Mouse (Mus musculus): ENCODE results near the gene Incenp.
"Not testable (repeated sequence)": the region's sequence is repeated elsewhere in the genome, so short reads cannot be mapped to it uniquely, and the experiment has no call there.

Gene Incenp

GRCm38 (mm10) chr19:9899072-9899779 is at the start of gene Incenp:
Gene Incenp, minus strand, starts transcription at chr19:9899551.
- H3K27me3 ChIP-seq (ENCODE audit: control insufficient read depth, insufficient read depth, low read length, poor library complexity, severe bottlenecking): no peaks in the 10 kb centered on the region
- peak; percentile 98 for DNase-seq (ENCODE audit: low read depth, low spot score)
- H3K36me3 ChIP-seq (ENCODE audit: control insufficient read depth, insufficient read depth, low read length, poor library complexity, severe bottlenecking): peaks cover under 1% of the 10 kb centered on the region; the same call in 1 of the 2 replicates

GRCm38 (mm10) chr19:9946986-9947385 is 47.6 kb upstream of the Incenp start:
- Histone ChIP-seq H3K36me3 (ENCODE audit: control insufficient read depth, insufficient read depth, low read length, poor library complexity, severe bottlenecking) (no peaks in the 10 kb centered on the region), H3K27me3 (ENCODE audit: control insufficient read depth, insufficient read depth, low read length, poor library complexity, severe bottlenecking) (no peaks in the 10 kb centered on the region)
- no peak for DNase-seq (ENCODE audit: low read depth, low spot score)

- peak; percentile 59 for DNase-seq (ENCODE audit: low read depth, low spot score)
- Histone ChIP-seq H3K36me3 (ENCODE audit: control insufficient read depth, insufficient read depth, low read length, poor library complexity, severe bottlenecking) (no peaks in the 10 kb centered on the region), H3K27me3 (ENCODE audit: control insufficient read depth, insufficient read depth, low read length, poor library complexity, severe bottlenecking) (no peaks in the 10 kb centered on the region)
Measured at GRCm38 (mm10) chr19:9945800-9946564, 46.6 kb upstream of the Incenp start.

DNA sequence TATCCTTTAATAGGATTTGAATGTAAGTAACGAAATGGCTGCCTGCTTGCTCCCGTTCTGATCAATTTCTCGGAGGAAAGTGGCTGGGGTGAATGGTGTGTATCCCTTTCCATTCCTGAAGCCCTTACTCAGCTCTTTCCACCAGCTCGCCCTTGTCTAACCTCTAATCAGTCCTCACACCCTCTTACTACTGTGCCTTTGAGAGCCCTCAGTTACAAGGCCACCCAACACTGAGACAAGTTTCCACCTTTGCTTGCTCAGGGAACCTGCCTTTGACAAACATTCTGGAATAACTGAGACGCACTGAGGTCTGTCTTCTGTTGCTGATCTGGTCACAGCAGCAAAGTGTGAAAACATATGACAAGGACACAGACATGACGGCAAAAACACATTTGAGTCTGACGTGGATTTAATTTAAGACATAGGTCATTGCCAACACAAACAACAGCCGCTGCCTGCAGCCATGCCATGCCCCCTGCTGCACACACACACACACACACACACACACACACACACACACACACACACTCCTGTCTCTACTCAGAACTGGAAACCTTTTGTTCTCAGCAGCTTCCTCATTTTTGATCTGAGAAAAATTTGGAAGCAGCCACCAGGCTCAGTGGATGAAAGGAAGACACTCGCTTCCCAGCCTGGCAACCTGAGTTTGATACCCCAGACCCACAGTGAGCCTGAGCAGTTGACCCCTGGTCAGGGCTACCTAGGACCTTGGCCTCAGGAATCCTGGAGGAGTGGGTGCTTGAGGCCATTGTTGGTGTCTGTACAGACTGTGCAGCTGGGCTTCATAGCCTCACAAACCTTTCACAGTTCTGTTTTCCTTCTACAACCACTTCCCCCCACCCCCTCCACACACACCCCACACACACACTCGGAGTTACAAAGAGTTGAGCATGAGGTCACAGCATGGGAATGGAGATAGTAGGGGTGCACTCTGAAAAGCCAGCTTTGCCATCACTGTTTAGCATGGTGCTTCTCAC is 43.5 kb upstream of the Incenp start:
- DNase-seq (ENCODE audit: low read depth, low spot score): peak; percentile 57
- Histone ChIP-seq H3K36me3 (ENCODE audit: control insufficient read depth, insufficient read depth, low read length, poor library complexity, severe bottlenecking) (no peaks in the 10 kb centered on the region), H3K27me3 (ENCODE audit: control insufficient read depth, insufficient read depth, low read length, poor library complexity, severe bottlenecking) (no peaks in the 10 kb centered on the region)

GRCm38 (mm10) chr19:9941809-9942208 is 42.5 kb upstream of the Incenp start:
- Histone ChIP-seq H3K27me3 (ENCODE audit: control insufficient read depth, insufficient read depth, low read length, poor library complexity, severe bottlenecking) (no peaks in the 10 kb centered on the region), H3K36me3 (ENCODE audit: control insufficient read depth, insufficient read depth, low read length, poor library complexity, severe bottlenecking) (no peaks in the 10 kb centered on the region)
- DNase-seq (ENCODE audit: low read depth, low spot score): no peak

DNA sequence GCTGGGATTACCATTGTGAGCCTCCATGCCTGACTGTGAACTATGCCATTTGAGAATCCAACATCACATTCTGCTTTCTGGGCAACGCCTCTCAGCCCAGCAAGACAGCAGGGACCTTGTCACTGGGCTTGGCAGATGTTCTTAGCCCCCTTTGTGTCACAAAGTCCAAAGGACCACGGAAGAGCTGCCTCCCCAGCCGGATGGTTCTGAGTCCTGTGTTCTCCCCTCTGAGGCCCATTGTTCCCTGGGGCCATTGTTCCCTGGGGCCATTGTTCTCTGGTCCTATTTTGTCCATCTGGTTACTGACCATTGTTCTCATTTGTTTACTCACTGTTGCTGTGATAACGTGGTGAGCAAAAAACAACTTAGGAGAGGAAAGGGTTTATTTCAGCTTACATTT is 41.6 kb upstream of the Incenp start:
- H3K36me3 ChIP-seq (ENCODE audit: control insufficient read depth, insufficient read depth, low read length, poor library complexity, severe bottlenecking): no peaks in the 10 kb centered on the region
- DNase-seq (ENCODE audit: low read depth, low spot score): no peak
- no peaks in the 10 kb centered on the region for H3K27me3 ChIP-seq (ENCODE audit: control insufficient read depth, insufficient read depth, low read length, poor library complexity, severe bottlenecking)

GRCm38 (mm10) chr19:9939841-9940240 is 40.5 kb upstream of the Incenp start:
- H3K36me3 ChIP-seq (ENCODE audit: control insufficient read depth, insufficient read depth, low read length, poor library complexity, severe bottlenecking): no peaks in the 10 kb centered on the region
- no peak for DNase-seq (ENCODE audit: low read depth, low spot score)
- H3K27me3 ChIP-seq (ENCODE audit: control insufficient read depth, insufficient read depth, low read length, poor library complexity, severe bottlenecking): no peaks in the 10 kb centered on the region

- Histone ChIP-seq H3K27me3 (ENCODE audit: control insufficient read depth, insufficient read depth, low read length, poor library complexity, severe bottlenecking) (no peaks in the 10 kb centered on the region), H3K36me3 (ENCODE audit: control insufficient read depth, insufficient read depth, low read length, poor library complexity, severe bottlenecking) (no peaks in the 10 kb centered on the region)
- peak; percentile 90 for DNase-seq (ENCODE audit: low read depth, low spot score)
Measured at GRCm38 (mm10) chr19:9938824-9939303, 39.5 kb upstream of the Incenp start.

- no peaks in the 10 kb centered on the region for H3K36me3 ChIP-seq (ENCODE audit: control insufficient read depth, insufficient read depth, low read length, poor library complexity, severe bottlenecking)
- no peaks in the 10 kb centered on the region for H3K27me3 ChIP-seq (ENCODE audit: control insufficient read depth, insufficient read depth, low read length, poor library complexity, severe bottlenecking)
- DNase-seq (ENCODE audit: low read depth, low spot score): peak; percentile 64
Measured at GRCm38 (mm10) chr19:9938156-9938823, 38.9 kb upstream of the Incenp start.

DNA sequence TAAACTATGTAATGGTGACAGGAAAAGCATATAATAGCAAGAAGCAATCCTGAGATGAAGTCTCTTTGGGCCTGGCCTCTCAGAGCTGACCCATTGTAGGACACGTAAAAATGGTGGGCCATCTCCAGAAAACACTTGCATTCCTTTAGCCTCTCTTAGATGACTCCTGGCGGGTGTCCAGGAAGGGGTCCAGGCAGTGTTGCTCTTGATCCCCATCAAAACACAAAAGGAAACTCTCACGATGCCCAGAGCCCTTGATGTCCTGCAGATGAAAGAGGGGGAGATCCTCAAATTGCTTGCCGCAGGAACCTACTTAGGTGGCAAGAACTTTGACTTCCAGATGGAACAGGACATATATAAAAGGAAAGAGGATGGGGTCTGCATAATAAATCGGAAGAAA is 38.1 kb upstream of the Incenp start:
- H3K36me3 ChIP-seq (ENCODE audit: control insufficient read depth, insufficient read depth, low read length, poor library complexity, severe bottlenecking): no peaks in the 10 kb centered on the region
- H3K27me3 ChIP-seq (ENCODE audit: control insufficient read depth, insufficient read depth, low read length, poor library complexity, severe bottlenecking): no peaks in the 10 kb centered on the region
- DNase-seq (ENCODE audit: low read depth, low spot score): no peak

- peak; percentile 95 for DNase-seq (ENCODE audit: low read depth, low spot score)
- H3K36me3 ChIP-seq (ENCODE audit: control insufficient read depth, insufficient read depth, low read length, poor library complexity, severe bottlenecking): no peaks in the 10 kb centered on the region
- H3K27me3 ChIP-seq (ENCODE audit: control insufficient read depth, insufficient read depth, low read length, poor library complexity, severe bottlenecking): no peaks in the 10 kb centered on the region
Measured at GRCm38 (mm10) chr19:9936579-9936978, 37.2 kb upstream of the Incenp start.

DNA sequence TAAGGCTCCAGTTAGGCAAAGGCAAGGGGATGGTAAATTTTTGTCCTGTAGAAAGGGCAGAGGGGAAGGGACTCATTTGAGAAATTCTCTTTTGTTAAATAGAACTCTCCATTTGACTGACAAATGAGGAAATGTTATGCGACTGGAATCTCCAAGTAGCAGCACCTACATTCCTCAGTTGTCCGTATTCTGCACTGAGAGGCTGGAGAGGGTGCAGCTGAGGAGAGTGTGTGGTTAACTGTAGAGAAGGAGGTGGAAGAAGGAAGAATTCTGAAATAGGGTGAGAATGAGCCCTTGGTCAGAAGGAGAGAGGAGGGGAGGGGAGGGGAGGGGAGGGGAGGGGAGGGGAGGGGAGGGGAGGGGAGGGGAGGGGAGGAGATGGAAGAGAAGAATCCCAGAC is 34.6 kb upstream of the Incenp start:
- Histone ChIP-seq H3K27me3 (ENCODE audit: control insufficient read depth, insufficient read depth, low read length, poor library complexity, severe bottlenecking) (no peaks in the 10 kb centered on the region), H3K36me3 (ENCODE audit: control insufficient read depth, insufficient read depth, low read length, poor library complexity, severe bottlenecking) (no peaks in the 10 kb centered on the region)
- no peak for DNase-seq (ENCODE audit: low read depth, low spot score)

- peak; percentile 74 for DNase-seq (ENCODE audit: low read depth, low spot score)
- not testable (repeated sequence) for H3K36me3 ChIP-seq (ENCODE audit: control insufficient read depth, insufficient read depth, low read length, poor library complexity, severe bottlenecking); H3K27me3 ChIP-seq (ENCODE audit: control insufficient read depth, insufficient read depth, low read length, poor library complexity, severe bottlenecking)
Measured at GRCm38 (mm10) chr19:9931167-9931607, 31.8 kb upstream of the Incenp start.

- no peak for DNase-seq (ENCODE audit: low read depth, low spot score)
- H3K36me3 ChIP-seq (ENCODE audit: control insufficient read depth, insufficient read depth, low read length, poor library complexity, severe bottlenecking): no peaks in the 10 kb centered on the region
- no peaks in the 10 kb centered on the region for H3K27me3 ChIP-seq (ENCODE audit: control insufficient read depth, insufficient read depth, low read length, poor library complexity, severe bottlenecking)
Measured at GRCm38 (mm10) chr19:9928089-9928488, 28.7 kb upstream of the Incenp start.
